Mouse (Mus musculus): ENCODE results near the gene Pigs.

- TF ChIP-seq CTCF (IDR thresholded peaks at IDR 0.05; ENCODE audit: low read depth, low read length): no peak
- no peak for TF ChIP-seq POLR2A (IDR thresholded peaks at IDR 0.05; ENCODE audit: borderline replicate concordance, low read depth, low read length)
Measured at GRCm38 (mm10) chr11:78370389-78370788, 42.2 kb downstream of the Pigs start.

Measured in bone marrow macrophage, adult 2 months (primary cell).